Mouse (Mus musculus) ES-E14 (cell line): ENCODE measurements around the gene Rilp. TPM values are rescaled to one million over a fixed set of nuclear protein-coding genes. Genes with fewer than 3 reads are reported as not detected.

Experiments used
- DNase-seq: peaks from one replicate; pipeline ENCODE4 v3.0.0-alpha.2; 2013; ENCODE audit warnings: low read depth, low spot score
- H3K27ac ChIP-seq: 2 replicates; pipeline ENCODE4 v1.5.1; 2012; ENCODE audit warnings: low read depth, mild to moderate bottlenecking, low read length, moderate library complexity, mixed read lengths; ENCODE audit not compliant: poor library complexity, insufficient read depth, severe bottlenecking
- H3K36me3 ChIP-seq: 2 replicates; pipeline ENCODE4 v1.6.1; 2012; ENCODE audit warnings: mild to moderate bottlenecking, low read length, moderate library complexity, mixed read lengths; ENCODE audit not compliant: control insufficient read depth, poor library complexity, insufficient read depth, severe bottlenecking
- H3K4me1 ChIP-seq, 2 experiments: fragments of 150-350 bp in 1 of 2; sonication (generic) in 1 of 2; 2 replicates each; pipeline ENCODE4 v1.6.1; 2012; ENCODE audit warnings: low read length in 2 of 2, mild to moderate bottlenecking in 1 of 2, mixed read lengths in 1 of 2; ENCODE audit not compliant: control insufficient read depth in 2 of 2, insufficient read depth in 2 of 2, poor library complexity in 1 of 2
- H3K4me3 ChIP-seq, 2 experiments: fragments of 150-350 bp in 1 of 2; sonication (generic) in 1 of 2; 2 replicates each; pipeline ENCODE4 v1.5.1; 2012; ENCODE audit warnings: low read length in 2 of 2, low read depth in 1 of 2, mild to moderate bottlenecking in 1 of 2, mixed read lengths in 1 of 2; ENCODE audit not compliant: insufficient read depth in 1 of 2, poor library complexity in 1 of 2, severe bottlenecking in 1 of 2
- H3K9ac ChIP-seq: 2 replicates; pipeline ENCODE4 v1.6.1; 2012; ENCODE audit warnings: low read depth, mild to moderate bottlenecking, low read length, mixed read lengths; ENCODE audit not compliant: poor library complexity, insufficient read depth, severe bottlenecking
- H3K9me3 ChIP-seq: fragments of 150-350 bp; sonication (generic); 2 replicates; pipeline ENCODE4 v1.6.1; 2012; ENCODE audit warnings: low read depth, mild to moderate bottlenecking, low read length; ENCODE audit not compliant: control insufficient read depth, insufficient read depth
- CHD2 ChIP-seq: IDR thresholded peaks from 2 replicates; pipeline ENCODE4 v1.6.1; 2014; ENCODE audit warnings: mild to moderate bottlenecking, low read depth, low read length, inconsistent platforms
- HCFC1 ChIP-seq: IDR thresholded peaks from 2 replicates; pipeline ENCODE4 v1.6.1; 2012; ENCODE audit warnings: low read length, inconsistent platforms, borderline replicate concordance; ENCODE audit not compliant: insufficient read depth
- MAFK ChIP-seq: IDR thresholded peaks from 2 replicates; pipeline ENCODE4 v1.6.1; 2014; ENCODE audit warnings: mild to moderate bottlenecking, low read depth, low read length, inconsistent platforms; ENCODE audit not compliant: insufficient read depth
- ZC3H11A ChIP-seq: IDR thresholded peaks from 2 replicates; pipeline ENCODE4 v1.6.1; 2012; ENCODE audit warnings: low read depth, mild to moderate bottlenecking, inconsistent platforms, low read length, borderline replicate concordance
- ZNF384 ChIP-seq: IDR thresholded peaks from 2 replicates; pipeline ENCODE4 v1.6.1; 2012; ENCODE audit warnings: low read depth, low read length, inconsistent platforms
- in situ Hi-C, 2 experiments: fragments of 600-800 bp; cut with MboI; formaldehyde crosslinking; loops; one replicate each; pipeline ENCODE4 v1.15.1; 2025; ENCODE audit warnings: low sequenced_read_pairs in 2 of 2, inconsistent platforms in 1 of 2; ENCODE audit not compliant: unreplicated experiment in 2 of 2
- total RNA-seq: library from RNA; depleted of rRNA; stranded (reverse); fragments of 300-350 nt; gene quantifications from 2 replicates; pipeline ENCODE4 v1.2.3, GENCODE M21; 2012

Gene Rilp
- total RNA-seq, 1 experiment = 0.89 TPM

DNA sequence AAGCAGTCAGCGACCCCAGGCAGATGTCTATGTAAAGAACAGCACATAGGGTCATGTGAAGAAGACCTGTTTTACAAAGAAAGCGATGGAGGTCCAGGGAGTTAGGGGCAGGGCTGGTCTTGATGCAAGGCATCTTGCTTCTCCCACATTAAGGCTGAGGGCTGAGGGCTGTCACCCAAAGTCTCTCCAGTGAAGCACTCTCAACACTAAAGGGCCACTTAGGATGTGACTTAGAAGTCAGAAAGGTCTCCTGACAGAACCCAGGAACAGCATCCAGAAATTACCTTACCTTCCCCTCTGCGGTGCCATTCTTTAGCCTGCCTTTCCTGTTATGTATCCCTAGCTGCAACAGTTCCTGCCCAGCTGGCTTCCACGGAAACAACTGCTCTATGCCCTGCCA, 11.7 kb downstream of the Rilp start:
- in situ Hi-C loops = no loop called here
- no peaks in the 10 kb centered on the region for H3K36me3 ChIP-seq
- H3K9ac ChIP-seq = no peak overlapping the region
- no peak for DNase-seq
- no peak overlapping the region for H3K4me3 ChIP-seq
- H3K27ac ChIP-seq = no peak overlapping the region
- no peaks in the 10 kb centered on the region; a peak in 1 of 4 replicates for H3K4me1 ChIP-seq
- no peaks in the 10 kb centered on the region for H3K9me3 ChIP-seq
- TF ChIP-seq HCFC1 (no peak), MAFK (no peak), CHD2 (no peak), ZC3H11A (no peak), ZNF384 (no peak)

DNA sequence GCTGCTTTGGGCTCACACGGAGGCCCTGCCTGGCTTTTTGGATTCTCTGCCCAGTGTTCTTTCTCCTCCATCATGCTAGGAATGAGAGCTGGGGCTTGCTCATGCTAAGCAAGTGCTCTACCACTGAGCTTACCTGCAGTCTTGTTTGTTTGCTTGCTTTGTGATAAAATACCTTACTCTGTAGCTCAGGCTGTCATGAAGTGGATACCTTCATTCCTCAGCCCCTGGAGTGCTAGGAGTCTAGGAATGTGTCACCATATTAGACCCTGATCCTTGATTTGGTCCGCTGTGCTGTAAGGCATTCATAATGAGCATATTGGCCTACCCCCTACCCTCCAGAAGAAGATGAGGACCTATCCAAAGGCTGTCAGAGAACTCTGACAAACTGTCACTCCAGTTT, 12.9 kb downstream of the Rilp start:
- H3K9ac ChIP-seq = no peak overlapping the region
- in situ Hi-C loops = no loop called here
- no peaks in the 10 kb centered on the region for H3K36me3 ChIP-seq
- H3K4me1 ChIP-seq = no peaks in the 10 kb centered on the region; a peak in 1 of 4 replicates
- no peak overlapping the region for H3K27ac ChIP-seq
- no peak for TF ChIP-seq MAFK
- TF ChIP-seq CHD2 = no peak
- no peak for TF ChIP-seq ZC3H11A
- no peak for TF ChIP-seq HCFC1
- TF ChIP-seq ZNF384 = no peak
- DNase-seq = no peak
- no peaks in the 10 kb centered on the region for H3K9me3 ChIP-seq
- H3K4me3 ChIP-seq = no peak overlapping the region

- Histone ChIP-seq H3K9ac (no peak overlapping the region), H3K4me1 (no peaks in the 10 kb centered on the region; a peak in 1 of 4 replicates), H3K9me3 (no peaks in the 10 kb centered on the region), H3K36me3 (no peaks in the 10 kb centered on the region), H3K27ac (no peak overlapping the region), H3K4me3 (0 out of 4 replicates have a peak overlapping the region, but pooled peaks of 1 of the 2 experiments have one; percentile 31)
- TF ChIP-seq CHD2 (no peak), ZC3H11A (no peak)
- no peak for DNase-seq
- in situ Hi-C loops = no loop called here
Measured at GRCm38 (mm10) chr11:75525531-75526125, 15.7 kb downstream of the Rilp start.

DNA sequence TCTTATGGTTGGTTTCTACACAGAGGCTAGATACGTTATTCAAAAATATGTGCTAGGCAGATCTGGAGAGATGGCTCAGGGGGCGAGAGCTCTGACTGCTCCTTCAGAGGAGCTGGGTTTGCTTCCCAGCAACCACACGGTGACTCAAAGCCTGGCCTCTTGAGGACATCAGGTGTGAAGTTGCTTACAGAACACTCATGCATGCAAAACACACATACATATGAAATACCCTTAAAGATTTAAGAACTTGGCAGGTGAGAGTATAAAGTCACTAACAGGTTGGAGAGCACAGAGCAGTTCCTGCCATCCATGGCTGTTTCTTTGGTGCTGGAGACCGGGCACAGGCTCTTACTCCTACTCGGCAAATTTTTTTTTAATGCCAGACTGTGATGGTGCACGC, 17.0 kb downstream of the Rilp start:
- no peak for DNase-seq
- Histone ChIP-seq H3K9ac (no peak overlapping the region), H3K27ac (no peak overlapping the region), H3K36me3 (no peaks in the 10 kb centered on the region), H3K4me1 (no peaks in the 10 kb centered on the region; a peak in 1 of 4 replicates), H3K9me3 (no peaks in the 10 kb centered on the region), H3K4me3 (no peak overlapping the region)
- no peak for TF ChIP-seq ZNF384
- TF ChIP-seq ZC3H11A = no peak
- no peak for TF ChIP-seq HCFC1
- TF ChIP-seq CHD2 = no peak
- no peak for TF ChIP-seq MAFK
- in situ Hi-C loops = no loop called here

GRCm38 (mm10) chr11:75529771-75530170, 19.9 kb downstream of the Rilp start:
- H3K36me3 ChIP-seq = no peaks in the 10 kb centered on the region; the same call in 1 of the 2 replicates
- no peaks in the 10 kb centered on the region for H3K9me3 ChIP-seq
- no peak for TF ChIP-seq CHD2
- no peak for TF ChIP-seq ZNF384
- no peak for TF ChIP-seq ZC3H11A
- no peak for TF ChIP-seq HCFC1
- no peak for TF ChIP-seq MAFK
- DNase-seq = no peak
- no peak overlapping the region for H3K9ac ChIP-seq
- peaks cover 0 to 2% of the 10 kb centered on the region in 2 experiments; a peak in 1 of 4 replicates for H3K4me1 ChIP-seq
- in situ Hi-C loops = no loop called here
- H3K4me3 ChIP-seq = no peak overlapping the region
- no peak overlapping the region for H3K27ac ChIP-seq
